Mouse (Mus musculus) thymus, adult 2 months (tissue): Measurements from ENCODE around the gene Mark1.

ENCODE experiments used
- CTCF ChIP-seq: fragments of 200-500 bp; IDR thresholded peaks from 2 replicates; pipeline ENCODE4 v1.5.1; 2012; ENCODE audit warnings: mild to moderate bottlenecking, control low read depth, low read length, moderate library complexity, borderline replicate concordance; ENCODE audit not compliant: control insufficient read depth, poor library complexity, insufficient read depth; ENCODE audit errors: extremely low read depth
- POLR2A ChIP-seq: fragments of 200-500 bp; IDR thresholded peaks from 2 replicates; pipeline ENCODE4 v1.6.1; 2012; ENCODE audit warnings: mild to moderate bottlenecking, low read length, control low read depth, moderate library complexity; ENCODE audit not compliant: control insufficient read depth, poor library complexity, insufficient read depth; ENCODE audit errors: extremely low read depth

- TF ChIP-seq CTCF (no peak), POLR2A (no peak)
These were observed 141.1 kb downstream of the Mark1 start for GRCm38 (mm10) chr1:184858253-184858652.
